Mouse (Mus musculus) urinary bladder, postnatal 0 days (tissue): ENCODE data around the gene Adamtsl4. TPM values are rescaled to one million over a fixed set of nuclear protein-coding genes. Genes with fewer than 3 reads are reported as not detected.

ENCODE experiments used
- microRNA-seq: library from miRNA; unstranded; fragments of <30 nt; microRNA quantifications from one replicate; pipeline ENCODE4, GENCODE M21; 2016
- polyA plus RNA-seq: library from polyadenylated mRNA; unstranded; fragments of >200 nt; fragmentation: Nextera tagmentation; extraction: Ambion mirVana; gene quantifications from 2 replicates; pipeline ENCODE4 v1.2.1, GENCODE M21; 2015

Adamtsl4 gene
- 43.0 and 48.2 TPM in 2 replicates for polyA plus RNA-seq

GRCm38 (mm10) chr3:95687524-95688421, at the start of gene Adamtsl4:
Gene Adamtsl4, minus strand, starts transcription at chr3:95687917.

DNA sequence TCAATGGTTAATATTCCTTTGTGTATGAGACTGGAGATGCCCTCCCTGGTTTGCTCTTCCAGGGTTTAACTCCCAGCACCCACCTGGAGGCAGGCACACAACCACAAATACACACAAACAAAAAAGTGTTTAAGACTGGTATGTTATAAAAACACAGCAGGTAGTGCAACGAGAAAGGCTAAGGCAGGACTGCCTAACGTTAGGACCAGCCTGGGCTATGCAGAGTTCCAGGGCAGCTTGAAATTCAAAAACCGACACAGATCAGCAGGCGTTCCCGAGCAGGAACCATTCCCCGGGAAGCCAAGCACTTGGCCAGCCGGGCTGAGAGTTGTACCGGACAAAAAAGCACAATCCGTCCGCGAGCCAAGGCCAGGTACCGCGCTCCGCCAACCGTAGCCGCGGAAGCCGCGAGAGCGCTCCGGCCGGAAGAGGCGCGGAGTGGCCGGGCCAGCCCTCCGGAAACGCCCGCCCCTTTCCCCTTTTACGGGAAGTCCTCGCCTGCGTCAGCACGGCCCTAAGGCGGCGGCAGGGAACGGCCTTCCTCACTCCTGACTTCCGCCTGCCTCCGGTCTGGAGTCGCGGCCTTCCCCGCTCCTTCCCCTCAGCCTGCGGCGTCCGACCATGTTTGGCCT, 29.4 kb downstream of the Adamtsl4 start, which contains the start of gene Mcl1:
Gene Mcl1, plus strand, starts transcription at position 553 of the 632 bp plus-strand sequence.

Small RNA genes lying within 50 kb of the gene (microRNA-seq; reads per million reads assigned to microRNA genes)
- not detected for gene Mir7014

Other genes with a start within 250 kb of the Adamtsl4 start
- gene Ctsk, start 188.7 kb downstream of the Adamtsl4 start, polyA plus RNA-seq: 25.5 and 34.7 TPM in 2 replicates
- gene Ctss, start 161.1 kb downstream of the Adamtsl4 start, polyA plus RNA-seq: 37.9 and 134 TPM in 2 replicates
- not detected in 2 replicates for gene Hormad1, start 128.2 kb downstream of the Adamtsl4 start, polyA plus RNA-seq
- gene Golph3l, start 99.0 kb downstream of the Adamtsl4 start, polyA plus RNA-seq: 18.9 and 19.6 TPM in 2 replicates
- 52.4 and 53.0 TPM in 2 replicates for gene Ensa, start 62.9 kb downstream of the Adamtsl4 start, polyA plus RNA-seq
- gene Mcl1, start 29.1 kb downstream of the Adamtsl4 start, polyA plus RNA-seq: 77.6 and 86.5 TPM in 2 replicates
- 328 and 381 TPM in 2 replicates for gene Ecm1, start 51.7 kb upstream of the Adamtsl4 start, polyA plus RNA-seq
- gene Tars2, start 72.3 kb upstream of the Adamtsl4 start, polyA plus RNA-seq: 24.8 and 26.5 TPM in 2 replicates
- gene Rprd2, start 130.9 kb upstream of the Adamtsl4 start, polyA plus RNA-seq: 12.9 and 15.0 TPM in 2 replicates
- 15.3 and 16.2 TPM in 2 replicates for gene Prpf3, start 168.0 kb upstream of the Adamtsl4 start, polyA plus RNA-seq
- 288 and 312 TPM in 2 replicates for gene Mrps21, start 183.6 kb upstream of the Adamtsl4 start, polyA plus RNA-seq
- 3.9 and 4.4 TPM in 2 replicates for gene Ciart, start 194.3 kb upstream of the Adamtsl4 start, polyA plus RNA-seq
- 20.5 and 32.2 TPM in 2 replicates for gene BC028528, start 204.1 kb upstream of the Adamtsl4 start, polyA plus RNA-seq
- 35.9 and 36.7 TPM in 2 replicates for gene Aph1a, start 206.1 kb upstream of the Adamtsl4 start, polyA plus RNA-seq
- 13.1 and 14.6 TPM in 2 replicates for gene Car14, start 216.8 kb upstream of the Adamtsl4 start, polyA plus RNA-seq
- 71.5 and 95.6 TPM in 2 replicates for gene Anp32e, start 241.3 kb upstream of the Adamtsl4 start, polyA plus RNA-seq